Mouse (Mus musculus) heart, adult 2 months (tissue): ENCODE results near the gene Rab6b. TPM values are rescaled to one million over a fixed set of nuclear protein-coding genes. Genes with fewer than 3 reads are reported as not detected.

Source experiments
- DNase-seq, 2 experiments: peaks; one replicate each; pipeline ENCODE4 v3.0.0; 2021
- H3K27ac ChIP-seq: fragments of 200-600 bp; 2 replicates; pipeline ENCODE4 v1.8.1; 2022
- H3K27me3 ChIP-seq: fragments of 200-500 bp; 2 replicates; pipeline ENCODE4 v1.6.1; 2012; ENCODE audit warnings: mild to moderate bottlenecking, low read length, inconsistent platforms, mixed read lengths; ENCODE audit not compliant: control insufficient read depth, insufficient read depth
- H3K36me3 ChIP-seq: fragments of 200-500 bp; 2 replicates; pipeline ENCODE4 v1.6.1; 2012; ENCODE audit warnings: low read length, inconsistent platforms; ENCODE audit not compliant: control insufficient read depth, insufficient read depth
- H3K4me1 ChIP-seq: fragments of 200-500 bp; 2 replicates; pipeline ENCODE4 v1.6.1; 2011; ENCODE audit warnings: low read length; ENCODE audit not compliant: control insufficient read depth, insufficient read depth
- H3K4me3 ChIP-seq: fragments of 200-600 bp; 2 replicates; pipeline ENCODE4 v1.8.1; 2022
- H3K79me2 ChIP-seq: fragments of 200-500 bp; replicated peaks from 2 replicates; pipeline ENCODE4 v1.6.1; 2012; ENCODE audit warnings: mild to moderate bottlenecking, inconsistent platforms, low read length, moderate library complexity, mixed read lengths; ENCODE audit not compliant: control insufficient read depth, insufficient read depth
- H3K9ac ChIP-seq: fragments of 200-500 bp; 2 replicates; pipeline ENCODE4 v1.6.1; 2012; ENCODE audit warnings: low read depth, mild to moderate bottlenecking, control low read depth, inconsistent platforms, low read length, mixed read lengths
- CTCF ChIP-seq: fragments of 200-600 bp; IDR thresholded peaks from 2 replicates; pipeline ENCODE4 v1.8.1; 2022; ENCODE audit warnings: antibody characterized with exemption, mild to moderate bottlenecking, moderate library complexity
- EP300 ChIP-seq: fragments of 200-500 bp; IDR thresholded peaks from 2 replicates; pipeline ENCODE4 v1.6.1; 2011; ENCODE audit warnings: low read depth, low read length, control low read depth; ENCODE audit not compliant: insufficient read depth
- POLR2A ChIP-seq: fragments of 200-500 bp; IDR thresholded peaks from 2 replicates; pipeline ENCODE4 v1.6.1; 2011; ENCODE audit warnings: mild to moderate bottlenecking, low read depth, low read length, control low read depth; ENCODE audit not compliant: insufficient read depth
- WGBS: fragments of 180-500 bp; shearing (Covaris S2); methylation state at CpG from one replicate; pipeline ENCODE4 v1.1.7; 2018; 5-methylcytosine and 5-hydroxymethylcytosine counted together
- intact Hi-C: fragments of 180-260 bp; cut with DNase I; formaldehyde crosslinking; loops from one replicate; pipeline ENCODE4 v1.15.1; 2025
- polyA plus RNA-seq: library from polyadenylated mRNA; depleted of rRNA; stranded (reverse); fragments of >200 nt; gene quantifications from 2 replicates; pipeline ENCODE4 v1.2.3, GENCODE M21; 2012
- total RNA-seq, 2 experiments: library from RNA; stranded (reverse); gene quantifications; 2 replicates each; pipeline ENCODE4 v1.2.3; 2021

Rab6b gene
- total and polyA plus RNA-seq, 3 experiments, result 0.76 to 1.6 (median 1.4) TPM

- TF ChIP-seq POLR2A, result no peak
- no peak for TF ChIP-seq CTCF
- TF ChIP-seq EP300, result no peak
- WGBS, result 88% methylated on average over 6 of the region's 6 CpGs
Observed at GRCm38 (mm10) chr9:103072204-103072599, 39.4 kb upstream of the Rab6b start.

GRCm38 (mm10) chr9:103072926-103073515, 38.6 kb upstream of the Rab6b start:
- no peaks in the 10 kb centered on the region for H3K36me3 ChIP-seq
- H3K9ac ChIP-seq, result no peak overlapping the region
- peaks cover 3% of the 10 kb centered on the region for H3K4me1 ChIP-seq
- H3K4me3 ChIP-seq, result no peak overlapping the region
- intact Hi-C loops, result no loop called here
- 50% methylated on average over 11 of the region's 11 CpGs for WGBS
- no peaks in the 10 kb centered on the region for H3K27me3 ChIP-seq
- peak in 1 of 2 experiments; percentile 21 for DNase-seq
- TF ChIP-seq CTCF, result no peak
- no peak for TF ChIP-seq EP300
- TF ChIP-seq POLR2A, result no peak
- no peak overlapping the region for H3K27ac ChIP-seq
- no peaks in the 10 kb centered on the region for H3K79me2 ChIP-seq

More at GRCm38 (mm10) chr9:103072204-103072599, 39.4 kb upstream of the Rab6b start:
- no peaks in the 10 kb centered on the region for H3K79me2 ChIP-seq
- H3K4me3 ChIP-seq, result no peak overlapping the region
- intact Hi-C loops, result no loop called here
- peaks cover 3% of the 10 kb centered on the region for H3K4me1 ChIP-seq
- no peak for DNase-seq
- H3K27ac ChIP-seq, result no peak overlapping the region
- H3K36me3 ChIP-seq, result no peaks in the 10 kb centered on the region
- no peak overlapping the region for H3K9ac ChIP-seq
- no peaks in the 10 kb centered on the region for H3K27me3 ChIP-seq

- no peak overlapping the region for H3K4me3 ChIP-seq
- 39% methylated on average over 21 of the region's 21 CpGs for WGBS
Observed at GRCm38 (mm10) chr9:103076836-103077531, 34.6 kb upstream of the Rab6b start.

GRCm38 (mm10) chr9:103078194-103078691, 33.3 kb upstream of the Rab6b start:
- Histone ChIP-seq H3K27me3 (no peaks in the 10 kb centered on the region), H3K27ac (no peak overlapping the region), H3K79me2 (no peaks in the 10 kb centered on the region), H3K4me1 (peaks cover 4% of the 10 kb centered on the region), H3K4me3 (no peak overlapping the region), H3K9ac (no peak overlapping the region), H3K36me3 (no peaks in the 10 kb centered on the region)
- WGBS, result 58% methylated on average over 6 of the region's 6 CpGs
- TF ChIP-seq CTCF, result no peak
- no peak for TF ChIP-seq EP300
- no peak for TF ChIP-seq POLR2A
- intact Hi-C loops, result no loop called here
- no peak for DNase-seq

More at GRCm38 (mm10) chr9:103076836-103077531, 34.6 kb upstream of the Rab6b start:
- Histone ChIP-seq H3K36me3 (no peaks in the 10 kb centered on the region), H3K27ac (no peak overlapping the region; the same call in 1 of the 2 replicates), H3K79me2 (no peaks in the 10 kb centered on the region), H3K9ac (no peak overlapping the region), H3K27me3 (no peaks in the 10 kb centered on the region), H3K4me1 (peaks cover 4% of the 10 kb centered on the region)
- intact Hi-C loops, result no loop called here
- TF ChIP-seq POLR2A (no peak), EP300 (no peak), CTCF (no peak)
- peak; percentile 30 to 37 for DNase-seq

GRCm38 (mm10) chr9:103080211-103080610, 31.4 kb upstream of the Rab6b start:
- H3K4me1 ChIP-seq, result peaks cover 4% of the 10 kb centered on the region
- no peak overlapping the region for H3K4me3 ChIP-seq
- DNase-seq, result no peak
- H3K79me2 ChIP-seq, result no peaks in the 10 kb centered on the region
- intact Hi-C loops, result no loop called here
- H3K27me3 ChIP-seq, result no peaks in the 10 kb centered on the region
- no peak overlapping the region for H3K27ac ChIP-seq
- H3K36me3 ChIP-seq, result no peaks in the 10 kb centered on the region
- H3K9ac ChIP-seq, result no peak overlapping the region
- 96% methylated on average over 3 of the region's 3 CpGs for WGBS
- no peak for TF ChIP-seq EP300
- no peak for TF ChIP-seq CTCF
- no peak for TF ChIP-seq POLR2A

GRCm38 (mm10) chr9:103082246-103082975, 29.2 kb upstream of the Rab6b start:
- no peak overlapping the region for H3K27ac ChIP-seq
- H3K36me3 ChIP-seq, result no peaks in the 10 kb centered on the region
- no peak for DNase-seq
- no peaks in the 10 kb centered on the region for H3K27me3 ChIP-seq
- TF ChIP-seq POLR2A (no peak), CTCF (no peak), EP300 (no peak)
- H3K4me1 ChIP-seq, result 0 out of 2 replicates have a peak, but pooled peaks cover 1% of the 10 kb centered on the region
- H3K4me3 ChIP-seq, result no peak overlapping the region
- intact Hi-C loops, result no loop called here
- H3K9ac ChIP-seq, result no peak overlapping the region
- 60% methylated on average over 8 of the region's 8 CpGs for WGBS
- H3K79me2 ChIP-seq, result no peaks in the 10 kb centered on the region
